Mouse (Mus musculus) MEL (cell line): ENCODE results near the gene Rpia.

ENCODE experiments used
- CTCF ChIP-seq, 3 experiments: IDR thresholded peaks in 2 of 3; conservative IDR thresholded peaks in 1 of 3; 2 replicates each; pipeline ENCODE4 v1.5.1; 2011 to 2012; ENCODE audit warnings: low read length in 3 of 3, low read depth in 2 of 3, mild to moderate bottlenecking in 2 of 3, improper control_type of control experiment in 1 of 3, inconsistent platforms in 1 of 3, mixed read lengths in 1 of 3, moderate library complexity in 1 of 3; ENCODE audit not compliant: control insufficient read depth in 1 of 3, insufficient read depth in 1 of 3, poor library complexity in 1 of 3, severe bottlenecking in 1 of 3
- NELFE ChIP-seq: IDR thresholded peaks from 2 replicates; pipeline ENCODE4 v1.6.1; 2011; ENCODE audit warnings: low read depth, low read length, improper control_type of control experiment
- ZKSCAN1 ChIP-seq: IDR thresholded peaks from 2 replicates; pipeline ENCODE4 v1.6.1; 2012; ENCODE audit warnings: low read depth, mild to moderate bottlenecking, inconsistent platforms, low read length, improper control_type of control experiment, moderate library complexity

GRCm38 (mm10) chr6:70760951-70761350 lies 31.1 kb downstream of the Rpia start:
- no peak for TF ChIP-seq ZKSCAN1
- no peak for TF ChIP-seq CTCF (IDR thresholded peaks at IDR 0.05 in 2 of 3, conservative IDR thresholded peaks at IDR 0.05 in 1 of 3; ENCODE audit: control insufficient read depth in 1 of 3, insufficient read depth in 1 of 3, low read depth in 2 of 3, low read length in 3 of 3, poor library complexity in 1 of 3, severe bottlenecking in 1 of 3)
- no peak for TF ChIP-seq NELFE
